Mouse (Mus musculus) limb, embryonic 11.5 days (tissue): Measurements from ENCODE around the gene Tnfaip8l2. TPM values are rescaled to one million over a fixed set of nuclear protein-coding genes. Genes with fewer than 3 reads are reported as not detected.

Source experiments
- ATAC-seq: fragments of 200-750 bp; cut with Nextera tagmentation; 2 replicates; pipeline ENCODE4 v1.8.0; 2017; ENCODE audit warnings: low read depth; ENCODE audit not compliant: insufficient number of reproducible peaks, low FRiP score, low TSS enrichment
- DNase-seq: peaks from one replicate; pipeline ENCODE4 v3.0.0-alpha.2; 2015; ENCODE audit warnings: low spot score
- H3K27ac ChIP-seq: fragments of 300-500 bp; sonication (generic); replicated peaks from 2 replicates; pipeline ENCODE4 v1.5.1; 2014; ENCODE audit warnings: low read depth, mild to moderate bottlenecking, low read length
- H3K27me3 ChIP-seq: fragments of 300-500 bp; sonication (generic); 2 replicates; pipeline ENCODE4 v1.6.1; 2014; ENCODE audit warnings: mild to moderate bottlenecking, low read length, mixed read lengths; ENCODE audit not compliant: control insufficient read depth, insufficient read depth
- H3K36me3 ChIP-seq: fragments of 300-500 bp; sonication (generic); 2 replicates; pipeline ENCODE4 v1.6.1; 2014; ENCODE audit warnings: mild to moderate bottlenecking, low read length, moderate library complexity, mixed read lengths; ENCODE audit not compliant: control insufficient read depth, insufficient read depth
- H3K4me1 ChIP-seq: fragments of 300-500 bp; sonication (generic); 2 replicates; pipeline ENCODE4 v1.6.1; 2014; ENCODE audit warnings: low read length, mixed read lengths; ENCODE audit not compliant: control insufficient read depth, insufficient read depth
- H3K4me2 ChIP-seq: fragments of 300-500 bp; sonication (generic); 2 replicates; pipeline ENCODE4 v1.6.1; 2014; ENCODE audit warnings: low read depth, mild to moderate bottlenecking, moderate library complexity; ENCODE audit not compliant: severe bottlenecking
- H3K4me3 ChIP-seq: fragments of 300-500 bp; sonication (generic); 2 replicates; pipeline ENCODE4 v1.5.1; 2014; ENCODE audit warnings: low read depth, low read length
- H3K9ac ChIP-seq: fragments of 300-500 bp; sonication (generic); 2 replicates; pipeline ENCODE4 v1.6.1; 2014; ENCODE audit warnings: mild to moderate bottlenecking, low read length
- H3K9me3 ChIP-seq: fragments of 300-500 bp; sonication (generic); 2 replicates; pipeline ENCODE4 v1.6.1; 2016; ENCODE audit warnings: low read length; ENCODE audit not compliant: control insufficient read depth
- WGBS: fragments of 180-500 bp; shearing (Covaris S2); extraction: QIAGEN DNeasy Blood & Tissue Kit; methylation state at CpG from one replicate; pipeline ENCODE4 v1.1.7; 2014; 5-methylcytosine and 5-hydroxymethylcytosine counted together
- polyA plus RNA-seq: library from polyadenylated mRNA; unstranded; fragments of >200 nt; fragmentation: Nextera tagmentation; extraction: Ambion mirVana; gene quantifications from 2 replicates; pipeline ENCODE4 v1.2.1, GENCODE M21; 2014

Tnfaip8l2 gene
- polyA plus RNA-seq, 1 experiment from 2014 or later = 1.6 TPM

GRCm38 (mm10) chr3:95163419-95164255 lies 21.5 kb upstream of the Tnfaip8l2 start:
- DNase-seq (no peak), ATAC-seq (no peak)
- 48% methylated on average over 11 of the region's 11 CpGs for WGBS
- Histone ChIP-seq H3K9me3 (no peaks in the 10 kb centered on the region), H3K4me1 (peaks cover 10% of the 10 kb centered on the region), H3K27ac (no peak overlapping the region), H3K4me2 (no peak overlapping the region), H3K4me3 (no peak overlapping the region), H3K9ac (no peak overlapping the region), H3K27me3 (no peaks in the 10 kb centered on the region), H3K36me3 (peaks cover 2% of the 10 kb centered on the region; the same call in 1 of the 2 replicates)

- Histone ChIP-seq H3K9me3 (no peaks in the 10 kb centered on the region), H3K36me3 (peaks cover 2% of the 10 kb centered on the region; the same call in 1 of the 2 replicates), H3K9ac (no peak overlapping the region; the same call in 1 of the 2 replicates), H3K4me3 (peak overlapping the region; percentile 82), H3K27ac (no peak overlapping the region), H3K27me3 (no peaks in the 10 kb centered on the region), H3K4me1 (peaks cover 10% of the 10 kb centered on the region), H3K4me2 (peak overlapping the region; percentile 82)
- 64% methylated on average over 2 of the region's 2 CpGs for WGBS
- DNase-seq = no peak
- no peak for ATAC-seq
Observed at GRCm38 (mm10) chr3:95162345-95162628, 20.1 kb upstream of the Tnfaip8l2 start.

- peak overlapping the region; percentile 82 for H3K4me3 ChIP-seq
- H3K4me1 ChIP-seq = peaks cover 10% of the 10 kb centered on the region
- H3K4me2 ChIP-seq = peak overlapping the region; percentile 82
- H3K27me3 ChIP-seq = no peaks in the 10 kb centered on the region
- H3K36me3 ChIP-seq = peaks cover 2% of the 10 kb centered on the region; the same call in 1 of the 2 replicates
- no peak for DNase-seq
- no peak for ATAC-seq
- 5% methylated on average over 9 of the region's 9 CpGs for WGBS
- no peak overlapping the region for H3K27ac ChIP-seq
- peak overlapping the region; percentile 83 for H3K9ac ChIP-seq
- H3K9me3 ChIP-seq = no peaks in the 10 kb centered on the region
Observed at GRCm38 (mm10) chr3:95161618-95162344, 19.6 kb upstream of the Tnfaip8l2 start.

- no peak overlapping the region for H3K27ac ChIP-seq
- H3K9ac ChIP-seq = peak overlapping the region; percentile 83
- 0% methylated on average over 24 of the region's 30 CpGs for WGBS
- H3K27me3 ChIP-seq = no peaks in the 10 kb centered on the region
- H3K36me3 ChIP-seq = peaks cover under 1% of the 10 kb centered on the region; the same call in 1 of the 2 replicates
- ATAC-seq = peak; percentile 40; the same call in 1 of the 2 replicates
- peak overlapping the region; percentile 82 for H3K4me3 ChIP-seq
- DNase-seq = peak; percentile 66
- peaks cover 10% of the 10 kb centered on the region for H3K4me1 ChIP-seq
- no peaks in the 10 kb centered on the region for H3K9me3 ChIP-seq
- peak overlapping the region; percentile 82 for H3K4me2 ChIP-seq
Observed at GRCm38 (mm10) chr3:95161041-95161551, 18.9 kb upstream of the Tnfaip8l2 start.

DNA sequence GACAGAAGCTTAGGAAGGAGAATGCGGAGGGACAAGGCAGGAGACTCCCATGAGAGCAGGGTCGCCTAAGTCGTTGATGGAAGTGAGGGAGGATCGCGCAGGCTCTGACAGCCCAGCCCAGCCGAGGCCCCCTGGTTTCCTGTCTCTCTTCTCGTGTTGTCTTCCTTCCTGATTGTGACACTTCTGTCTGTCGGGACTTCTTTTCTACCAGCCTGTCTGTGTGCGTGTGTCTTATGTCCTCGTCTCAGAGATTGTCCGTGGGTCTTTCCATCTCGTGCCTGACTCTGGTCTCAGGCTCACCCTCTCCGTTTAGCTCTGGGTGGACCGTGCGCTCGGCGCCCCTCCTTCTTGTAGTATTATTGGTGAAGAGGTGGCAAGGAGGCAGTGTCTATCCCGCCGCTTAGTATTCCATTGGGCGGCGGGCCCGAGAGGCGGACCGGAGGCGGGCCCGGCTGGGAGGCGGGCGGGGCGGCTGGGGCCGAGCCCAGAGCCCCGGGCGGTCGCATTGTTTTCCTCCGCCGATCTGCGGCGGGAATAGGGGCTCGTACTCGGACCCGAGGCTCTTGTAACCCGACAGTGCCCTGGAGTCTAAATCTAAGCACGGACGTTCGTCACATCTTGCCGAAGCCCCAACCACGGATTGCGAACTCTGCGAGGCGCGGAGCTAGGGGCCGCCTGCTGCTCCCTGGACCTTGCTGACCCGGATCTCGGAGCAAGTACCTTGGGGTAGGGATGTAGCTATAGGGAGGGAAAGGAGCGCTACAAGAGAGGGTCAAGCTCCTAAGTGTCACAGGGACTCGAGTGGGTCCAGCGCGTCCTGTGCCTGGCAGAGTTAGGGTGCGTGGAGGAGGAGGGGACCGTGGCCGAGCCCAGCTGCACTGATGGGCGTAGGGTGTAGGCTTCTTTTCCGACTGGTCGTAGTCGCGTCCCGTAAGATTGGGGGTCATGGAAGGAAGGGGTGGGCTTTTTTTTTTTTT lies 18.1 kb upstream of the Tnfaip8l2 start, which contains the start of gene Sema6c:
Sema6c (plus strand) TSS at position 471 of the 977 bp plus-strand sequence.
- peak within 1 kb of the TSS; percentile 82 for H3K4me2 ChIP-seq
- H3K27me3 ChIP-seq = no peaks in the 10 kb centered on the region
- WGBS = 0% methylated on average over 66 of the region's 66 CpGs
- no peaks in the 10 kb centered on the region for H3K9me3 ChIP-seq
- ATAC-seq = peak; percentile 93
- peak within 1 kb of the TSS; percentile 83 for H3K9ac ChIP-seq
- H3K36me3 ChIP-seq = no peaks in the 10 kb centered on the region
- DNase-seq = peak; percentile 89
- peak within 1 kb of the TSS; percentile 42; the same call in 1 of the 2 replicates for H3K27ac ChIP-seq
- H3K4me3 ChIP-seq = peak within 1 kb of the TSS; percentile 82
- peaks cover 10% of the 10 kb centered on the region for H3K4me1 ChIP-seq

GRCm38 (mm10) chr3:95159511-95159986 lies 17.4 kb upstream of the Tnfaip8l2 start:
- peaks cover 10% of the 10 kb centered on the region for H3K4me1 ChIP-seq
- H3K9ac ChIP-seq = peak overlapping the region; percentile 43
- H3K27ac ChIP-seq = no peak overlapping the region
- H3K9me3 ChIP-seq = no peaks in the 10 kb centered on the region
- H3K4me2 ChIP-seq = peak overlapping the region; percentile 82
- peak overlapping the region; percentile 82 for H3K4me3 ChIP-seq
- no peak for DNase-seq
- H3K27me3 ChIP-seq = no peaks in the 10 kb centered on the region
- ATAC-seq = no peak
- H3K36me3 ChIP-seq = no peaks in the 10 kb centered on the region
- 12% methylated on average over 8 of the region's 8 CpGs for WGBS

DNA sequence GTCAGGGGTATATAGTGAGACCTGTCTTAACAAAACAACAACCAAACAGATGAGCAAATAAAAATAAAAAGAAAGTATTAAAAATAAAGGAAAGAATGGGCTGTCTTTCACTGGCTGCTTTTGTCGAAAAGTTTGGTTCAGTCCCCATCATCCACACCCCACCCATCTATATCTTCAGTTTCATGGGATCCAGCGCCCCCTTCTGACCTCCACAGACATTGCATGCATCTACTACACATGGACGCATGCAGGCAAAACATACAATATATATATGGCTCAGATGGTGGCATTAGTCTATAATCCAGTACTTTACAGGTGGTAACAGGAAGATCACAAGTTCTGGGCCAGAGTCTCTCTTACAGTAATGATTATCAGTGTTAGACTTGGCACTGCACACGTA lies 11.7 kb upstream of the Tnfaip8l2 start:
- 48% methylated on average over 4 of the region's 4 CpGs for whole genome bisulfite sequencing
- no peaks in the 10 kb centered on the region for H3K4me1 ChIP-seq
- H3K4me3 ChIP-seq = no peak overlapping the region
- H3K4me2 ChIP-seq = no peak overlapping the region
- peak; percentile 44 for DNase-seq
- H3K9me3 ChIP-seq = no peaks in the 10 kb centered on the region
- no peak overlapping the region for H3K9ac ChIP-seq
- no peaks in the 10 kb centered on the region for H3K27me3 ChIP-seq
- H3K36me3 ChIP-seq = no peaks in the 10 kb centered on the region
- H3K27ac ChIP-seq = no peak overlapping the region
- no peak for ATAC-seq
